Mouse (Mus musculus) frontal cortex, postnatal 14 days (tissue): ENCODE measurements around the gene Mrgprg.

Source experiments
- DNase-seq, 2 experiments: peaks; one replicate each; pipeline ENCODE4 v3.0.0; 2022; ENCODE audit warnings: low spot score in 2 of 2

Mrgprg gene

GRCm38 (mm10) chr7:143755357-143756124 lies 11.3 kb downstream of the Mrgprg start:
- DNase-seq, result no peak

GRCm38 (mm10) chr7:143753990-143754715 lies 12.6 kb downstream of the Mrgprg start:
- DNase-seq, result no peak

GRCm38 (mm10) chr7:143752606-143753005 lies 14.2 kb downstream of the Mrgprg start:
- DNase-seq, result no peak

- no peak for DNase-seq
Measured at GRCm38 (mm10) chr7:143752056-143752455, 14.7 kb downstream of the Mrgprg start.

- DNase-seq, result no peak
Measured at GRCm38 (mm10) chr7:143751380-143751779, 15.4 kb downstream of the Mrgprg start.

- no peak for DNase-seq
Measured at GRCm38 (mm10) chr7:143749045-143749444, 17.7 kb downstream of the Mrgprg start.

GRCm38 (mm10) chr7:143748041-143748868 lies 18.5 kb downstream of the Mrgprg start:
- peak; percentile 84 to 86 for DNase-seq

- no peak for DNase-seq
Measured at GRCm38 (mm10) chr7:143740653-143741052, 26.1 kb downstream of the Mrgprg start.

GRCm38 (mm10) chr7:143739511-143740461 lies 27.0 kb downstream of the Mrgprg start:
- peak; percentile 68 to 75 for DNase-seq

GRCm38 (mm10) chr7:143738601-143739006 lies 28.2 kb downstream of the Mrgprg start:
- no peak for DNase-seq

GRCm38 (mm10) chr7:143738194-143738593 lies 28.6 kb downstream of the Mrgprg start:
- DNase-seq, result no peak

- no peak for DNase-seq
Measured at GRCm38 (mm10) chr7:143733746-143734145, 33.0 kb downstream of the Mrgprg start.

- no peak for DNase-seq
Measured at GRCm38 (mm10) chr7:143729886-143730285, 36.9 kb downstream of the Mrgprg start.

GRCm38 (mm10) chr7:143726396-143726795 lies 40.4 kb downstream of the Mrgprg start:
- DNase-seq, result no peak

- DNase-seq, result no peak
Measured at GRCm38 (mm10) chr7:143723841-143724240, 43.0 kb downstream of the Mrgprg start.

- no peak for DNase-seq
Measured at GRCm38 (mm10) chr7:143722646-143723045, 44.1 kb downstream of the Mrgprg start.

- no peak for DNase-seq
Measured at GRCm38 (mm10) chr7:143717811-143718210, 49.0 kb downstream of the Mrgprg start.
